Mouse (Mus musculus): Measurements from ENCODE around the gene Tsga10.
"Not testable (repeated sequence)": the region's sequence is repeated elsewhere in the genome, so short reads cannot be mapped to it uniquely, and the experiment has no call there.

The Tsga10 gene

GRCm38 (mm10) chr1:37864511-37865400 is 1.5 kb downstream of the Tsga10 start:
- DNase-seq: peak; percentile 99 to 100

GRCm38 (mm10) chr1:37850696-37851095 is 15.5 kb downstream of the Tsga10 start:
- DNase-seq: no peak

- DNase-seq: no peak
Measured at GRCm38 (mm10) chr1:37846878-37847277, 19.4 kb downstream of the Tsga10 start.

GRCm38 (mm10) chr1:37831681-37832080 is 34.5 kb downstream of the Tsga10 start:
- no peak for DNase-seq

GRCm38 (mm10) chr1:37802291-37802690 is 63.9 kb downstream of the Tsga10 start:
- not testable (repeated sequence) for DNase-seq

- DNase-seq: no peak
Measured at GRCm38 (mm10) chr1:37800298-37800697, 65.9 kb downstream of the Tsga10 start.

- no peak for DNase-seq
Measured at GRCm38 (mm10) chr1:37799505-37799904, 66.7 kb downstream of the Tsga10 start.

- no peak for DNase-seq
Measured at GRCm38 (mm10) chr1:37759407-37759806, 106.8 kb downstream of the Tsga10 start.

GRCm38 (mm10) chr1:37744650-37745259 is 121.5 kb downstream of the Tsga10 start:
- DNase-seq: no peak

- DNase-seq: no peak
Measured at GRCm38 (mm10) chr1:37742602-37743270, 123.5 kb downstream of the Tsga10 start.

GRCm38 (mm10) chr1:37742126-37742525 is 124.1 kb downstream of the Tsga10 start:
- DNase-seq: no peak

GRCm38 (mm10) chr1:37740161-37740802 is 125.9 kb downstream of the Tsga10 start:
- DNase-seq: no peak

- no peak for DNase-seq
Measured at GRCm38 (mm10) chr1:37738895-37739294, 127.3 kb downstream of the Tsga10 start.

GRCm38 (mm10) chr1:37737045-37737444 is 129.2 kb downstream of the Tsga10 start:
- DNase-seq: no peak

GRCm38 (mm10) chr1:37735932-37736331 is 130.3 kb downstream of the Tsga10 start:
- DNase-seq: no peak

- DNase-seq: no peak
Measured at GRCm38 (mm10) chr1:37734841-37735240, 131.4 kb downstream of the Tsga10 start.

- DNase-seq: no peak
Measured at GRCm38 (mm10) chr1:37729353-37729752, 136.9 kb downstream of the Tsga10 start.

- no peak for DNase-seq
Measured at GRCm38 (mm10) chr1:37728053-37728452, 138.2 kb downstream of the Tsga10 start.

GRCm38 (mm10) chr1:37727186-37727585 is 139.0 kb downstream of the Tsga10 start:
- no peak for DNase-seq

- DNase-seq: no peak
Measured at GRCm38 (mm10) chr1:37726426-37726825, 139.8 kb downstream of the Tsga10 start.

GRCm38 (mm10) chr1:37725880-37726279 is 140.3 kb downstream of the Tsga10 start:
- DNase-seq: no peak

- DNase-seq: no peak
Measured at GRCm38 (mm10) chr1:37721092-37721491, 145.1 kb downstream of the Tsga10 start.
